In the genomic region with DNA sequence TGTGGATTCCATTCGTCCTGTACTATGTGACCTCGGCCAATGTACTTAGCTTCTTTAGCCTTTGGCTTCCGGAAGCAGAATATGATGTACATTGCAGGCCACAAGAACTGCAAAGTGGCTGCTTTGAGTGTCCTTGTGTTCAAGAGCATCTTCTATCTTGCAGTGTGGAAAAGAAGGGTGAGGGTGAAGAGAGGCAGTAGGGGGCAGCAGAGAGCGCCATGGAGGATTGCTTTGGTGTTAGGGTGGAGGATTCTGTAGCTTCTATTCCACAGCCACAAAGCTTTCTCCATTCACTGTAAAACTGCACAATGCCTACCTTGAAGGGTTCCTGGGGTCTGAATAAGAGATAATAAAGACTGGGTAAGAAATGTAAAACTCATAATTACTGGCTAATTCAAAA, we compare ENCODE assay signal across 9 mouse cellular contexts. TPM values are rescaled to one million over a fixed set of nuclear protein-coding genes. Genes with fewer than 3 reads are reported as not detected.
DNase-seq lines count a peak whose midpoint lies in the region; ATAC-seq lines count a peak whose summit lies in the region.
"Had no signal": no experiment of that assay in that cellular context is flagged by ENCODE, and none has a peak within 500 bp of the region (broad histone marks: within the 10 kb centered on the region; RNA-seq: fewer than 3 reads in every experiment).

No protein-coding gene starts in this region.

- no peak overlapping the region for H3K4me2 ChIP-seq in hindbrain, embryonic 16.5 days (ENCODE audit: low read length)
- no peak overlapping the region for H3K4me2 ChIP-seq in embryonic facial prominence, embryonic 11.5 days (ENCODE audit: low read depth, low read length)
- H3K4me2 ChIP-seq in intestine, embryonic 16.5 days (ENCODE audit: low read depth, low read length) = no peak overlapping the region
- H3K4me2 ChIP-seq: midbrain, embryonic 12.5 days had no signal

- 32% methylated on average over 4 of the region's 4 CpGs for WGBS in hindbrain, embryonic 10.5 days
- 39% methylated on average over 4 of the region's 4 CpGs for WGBS in hindbrain, embryonic 16.5 days
- 30% methylated on average over 4 of the region's 4 CpGs for WGBS in embryonic facial prominence, embryonic 11.5 days
- 35% methylated on average over 4 of the region's 4 CpGs for WGBS in intestine, embryonic 16.5 days

- no peaks in the 10 kb centered on the region for H3K4me1 ChIP-seq in hindbrain, embryonic 10.5 days (replicated peaks)
- H3K4me1 ChIP-seq in hindbrain, embryonic 16.5 days (ENCODE audit: control insufficient read depth, insufficient read depth, low read depth, low read length) = no peaks in the 10 kb centered on the region
- no peaks in the 10 kb centered on the region for H3K4me1 ChIP-seq in embryonic facial prominence, embryonic 11.5 days (ENCODE audit: control insufficient read depth, insufficient read depth, low read length)
- no peaks in the 10 kb centered on the region for H3K4me1 ChIP-seq in intestine, embryonic 16.5 days (ENCODE audit: control insufficient read depth, insufficient read depth, low read length)
- H3K4me1 ChIP-seq: midbrain, embryonic 12.5 days had no signal

- peak; percentile 61 for DNase-seq in hindbrain, embryonic 10.5 days (ENCODE audit: low spot score)
- DNase-seq in embryonic facial prominence, embryonic 11.5 days (ENCODE audit: low spot score) = peak; percentile 59
- peak; percentile 58 to 80 for DNase-seq in left cerebral cortex, postnatal 25 days (ENCODE audit: low spot score in 2 of 2)
- DNase-seq in ovary, postnatal 14 days (ENCODE audit: low spot score) = peak; percentile 50
- DNase-seq in thymus, postnatal 0 days (ENCODE audit: low spot score) = peak; percentile 66

- H3K9me3 ChIP-seq in hindbrain, embryonic 10.5 days = no peaks in the 10 kb centered on the region
- H3K9me3 ChIP-seq in hindbrain, embryonic 16.5 days (ENCODE audit: control insufficient read depth, low read length) = no peaks in the 10 kb centered on the region
- no peaks in the 10 kb centered on the region for H3K9me3 ChIP-seq in embryonic facial prominence, embryonic 11.5 days (replicated peaks; ENCODE audit: control insufficient read depth, low read length)
- no peaks in the 10 kb centered on the region for H3K9me3 ChIP-seq in intestine, embryonic 16.5 days (ENCODE audit: control insufficient read depth, low read length)
- H3K9me3 ChIP-seq: midbrain, embryonic 12.5 days had no signal

- ATAC-seq in hindbrain, embryonic 16.5 days = no peak
- peak; percentile 68 for ATAC-seq in activated CD4-positive, CD25-positive, alpha-beta regulatory T cell, adult 4 months
- ATAC-seq in embryonic facial prominence, embryonic 11.5 days (replicated peaks; ENCODE audit: insufficient number of reproducible peaks, low FRiP score, low TSS enrichment, low read depth) = no peak
- ATAC-seq in intestine, embryonic 16.5 days = peak; percentile 72; the same call in 1 of the 2 replicates

- no peaks in the 10 kb centered on the region for H3K27me3 ChIP-seq in hindbrain, embryonic 10.5 days (ENCODE audit: insufficient read depth, poor library complexity, severe bottlenecking)
- no peaks in the 10 kb centered on the region for H3K27me3 ChIP-seq in hindbrain, embryonic 16.5 days (replicated peaks; ENCODE audit: control insufficient read depth, insufficient read depth, low read length)
- H3K27me3 ChIP-seq in embryonic facial prominence, embryonic 11.5 days (ENCODE audit: control insufficient read depth, insufficient read depth, low read length) = no peaks in the 10 kb centered on the region
- H3K27me3 ChIP-seq in intestine, embryonic 16.5 days (replicated peaks; ENCODE audit: control insufficient read depth, insufficient read depth, low read length) = no peaks in the 10 kb centered on the region
- H3K27me3 ChIP-seq: midbrain, embryonic 12.5 days had no signal

- no peak overlapping the region for H3K9ac ChIP-seq in hindbrain, embryonic 16.5 days (ENCODE audit: low read depth, low read length)
- no peak overlapping the region for H3K9ac ChIP-seq in embryonic facial prominence, embryonic 11.5 days (replicated peaks; ENCODE audit: low read length)
- H3K9ac ChIP-seq in intestine, embryonic 16.5 days (ENCODE audit: low read depth, low read length) = no peak overlapping the region
- H3K9ac ChIP-seq: midbrain, embryonic 12.5 days had no signal

- H3K27ac ChIP-seq in hindbrain, embryonic 10.5 days = no peak overlapping the region
- no peak overlapping the region for H3K27ac ChIP-seq in hindbrain, embryonic 16.5 days (ENCODE audit: low read depth, low read length)
- H3K27ac ChIP-seq in embryonic facial prominence, embryonic 11.5 days (replicated peaks; ENCODE audit: low read depth, low read length) = no peak overlapping the region
- H3K27ac ChIP-seq in intestine, embryonic 16.5 days (ENCODE audit: low read length) = no peak overlapping the region
- H3K27ac ChIP-seq: midbrain, embryonic 12.5 days had no signal

- H3K4me3 ChIP-seq in hindbrain, embryonic 10.5 days = no peak overlapping the region
- no peak overlapping the region for H3K4me3 ChIP-seq in hindbrain, embryonic 16.5 days (ENCODE audit: low read length)
- H3K4me3 ChIP-seq in embryonic facial prominence, embryonic 11.5 days (ENCODE audit: low read depth, low read length) = no peak overlapping the region
- no peak overlapping the region for H3K4me3 ChIP-seq in intestine, embryonic 16.5 days (ENCODE audit: low read length)
- H3K4me3 ChIP-seq: midbrain, embryonic 12.5 days had no signal

- H3K36me3 ChIP-seq in hindbrain, embryonic 10.5 days = no peaks in the 10 kb centered on the region
- H3K36me3 ChIP-seq in hindbrain, embryonic 16.5 days (ENCODE audit: control insufficient read depth, insufficient read depth, low read length) = no peaks in the 10 kb centered on the region
- no peaks in the 10 kb centered on the region for H3K36me3 ChIP-seq in embryonic facial prominence, embryonic 11.5 days (replicated peaks; ENCODE audit: control insufficient read depth, insufficient read depth, low read depth, low read length)
- no peaks in the 10 kb centered on the region for H3K36me3 ChIP-seq in intestine, embryonic 16.5 days (ENCODE audit: control insufficient read depth, insufficient read depth, low read length)
- H3K36me3 ChIP-seq: midbrain, embryonic 12.5 days had no signal

- intact Hi-C loops in left cerebral cortex, postnatal 25 days (cut with DNase I) = loop anchor here (1.0 kb wide), 1 partner anchor 66 kb away; no protein-coding TSS in a partner anchor

RNA-seq across cellular contexts. Expression of a gene that starts 11.0 kb away (rescaled TPM):
- not detected in 2 replicates for polyA plus RNA-seq in hindbrain, embryonic 10.5 days (2016; fragmentation: Nextera tagmentation; extraction: Ambion mirVana)
- polyA plus RNA-seq in hindbrain, embryonic 16.5 days (2015; fragmentation: Nextera tagmentation; extraction: Ambion mirVana) = not detected in 2 replicates
- polyA plus RNA-seq in activated CD4-positive, CD25-positive, alpha-beta regulatory T cell, adult 4 months (2017; shearing (Covaris generic)) = 1 to 10 TPM in 1 of 2 experiments, not detected in 1; 7.7 TPM
- 0.59 and 0.73 TPM in 2 replicates for polyA plus RNA-seq in embryonic facial prominence, embryonic 11.5 days (2014; fragmentation: Nextera tagmentation; extraction: Ambion mirVana)
- polyA plus RNA-seq in intestine, embryonic 16.5 days (2015; fragmentation: Nextera tagmentation; extraction: Ambion mirVana) = not detected in 2 replicates
- total RNA-seq in left cerebral cortex, postnatal 25 days (2021) = 10 to 100 TPM in 1 of 2 experiments, 1 to 10 TPM in 1; 6.8 to 11.1 TPM
- 0.53 and 0.73 TPM in 2 replicates for polyA plus RNA-seq in thymus, postnatal 0 days (2015; fragmentation: Nextera tagmentation; extraction: Ambion mirVana)
- polyA plus RNA-seq: midbrain, embryonic 12.5 days had no signal

RNA-seq across cellular contexts. Expression of a gene that starts 55.6 kb away (rescaled TPM):
- polyA plus RNA-seq in hindbrain, embryonic 10.5 days (2016; fragmentation: Nextera tagmentation; extraction: Ambion mirVana) = 6.4 and 7.7 TPM in 2 replicates
- polyA plus RNA-seq in hindbrain, embryonic 16.5 days (2015; fragmentation: Nextera tagmentation; extraction: Ambion mirVana) = 2.8 and 3.0 TPM in 2 replicates
- polyA plus RNA-seq in activated CD4-positive, CD25-positive, alpha-beta regulatory T cell, adult 4 months (2017; shearing (Covaris generic)) = 10 to 100 TPM; 37.8 to 53.3 TPM
- polyA plus RNA-seq in embryonic facial prominence, embryonic 11.5 days (2014; fragmentation: Nextera tagmentation; extraction: Ambion mirVana) = 9.9 and 10.7 TPM in 2 replicates
- polyA plus RNA-seq in intestine, embryonic 16.5 days (2015; fragmentation: Nextera tagmentation; extraction: Ambion mirVana) = 12.6 and 14.4 TPM in 2 replicates
- total RNA-seq in left cerebral cortex, postnatal 25 days (2021) = 1 to 10 TPM; 2.1 to 2.5 TPM
- 4.6 and 5.0 TPM in 2 replicates for polyA plus RNA-seq in thymus, postnatal 0 days (2015; fragmentation: Nextera tagmentation; extraction: Ambion mirVana)

RNA-seq across cellular contexts. Expression of a gene that starts 57.6 kb away (rescaled TPM):
- 4.3 and 4.7 TPM in 2 replicates for polyA plus RNA-seq in hindbrain, embryonic 10.5 days (2016; fragmentation: Nextera tagmentation; extraction: Ambion mirVana)
- 13.1 and 13.8 TPM in 2 replicates for polyA plus RNA-seq in hindbrain, embryonic 16.5 days (2015; fragmentation: Nextera tagmentation; extraction: Ambion mirVana)
- not detected for polyA plus RNA-seq in activated CD4-positive, CD25-positive, alpha-beta regulatory T cell, adult 4 months (2017; shearing (Covaris generic))
- polyA plus RNA-seq in embryonic facial prominence, embryonic 11.5 days (2014; fragmentation: Nextera tagmentation; extraction: Ambion mirVana) = 0.36 and 0.67 TPM in 2 replicates
- polyA plus RNA-seq in intestine, embryonic 16.5 days (2015; fragmentation: Nextera tagmentation; extraction: Ambion mirVana) = 135 and 144 TPM in 2 replicates
- 1 to 10 TPM; 2.8 to 6.9 TPM for total RNA-seq in left cerebral cortex, postnatal 25 days (2021)
- polyA plus RNA-seq in thymus, postnatal 0 days (2015; fragmentation: Nextera tagmentation; extraction: Ambion mirVana) = 5.0 and 7.2 TPM in 2 replicates

Comparison
In these comparisons a context has a peak if more than half of its experiments do, and no peak if none do; other contexts are left out.
1. ATAC-seq: peak in activated CD4-positive, CD25-positive, alpha-beta regulatory T cell, adult 4 months (single experiment) and intestine, embryonic 16.5 days (single experiment); none in hindbrain, embryonic 16.5 days (single experiment) and embryonic facial prominence, embryonic 11.5 days (single experiment).
2. Peak in every context shown above with its lines, with median percentiles within 50 percentile points of each other: DNase-seq.